Mouse (Mus musculus) heart, embryonic 16.5 days (tissue): ENCODE measurements around the gene March5. TPM values are rescaled to one million over a fixed set of nuclear protein-coding genes. Genes with fewer than 3 reads are reported as not detected.

Experiments used
- ATAC-seq: fragments of 200-750 bp; cut with Nextera tagmentation; replicated peaks from 2 replicates; pipeline ENCODE4 v1.8.0; 2017; ENCODE audit warnings: moderate number of reproducible peaks; ENCODE audit not compliant: insufficient read depth, low FRiP score; ENCODE audit errors: extremely low read depth
- H3K27ac ChIP-seq: fragments of 300-500 bp; sonication (generic); 2 replicates; pipeline ENCODE4 v1.5.1; 2014; ENCODE audit warnings: mild to moderate bottlenecking, low read length, control low read depth, moderate library complexity
- H3K27me3 ChIP-seq: fragments of 300-500 bp; sonication (generic); 2 replicates; pipeline ENCODE4 v1.6.1; 2014; ENCODE audit warnings: low read length, mixed read lengths; ENCODE audit not compliant: control insufficient read depth, insufficient read depth
- H3K36me3 ChIP-seq: fragments of 300-500 bp; sonication (generic); 2 replicates; pipeline ENCODE4 v1.6.1; 2014; ENCODE audit not compliant: control insufficient read depth, insufficient read depth
- H3K4me1 ChIP-seq: fragments of 300-500 bp; sonication (generic); 2 replicates; pipeline ENCODE4 v1.6.1; 2014; ENCODE audit warnings: low read length, mixed read lengths; ENCODE audit not compliant: control insufficient read depth, insufficient read depth
- H3K4me2 ChIP-seq: fragments of 300-500 bp; sonication (generic); 2 replicates; pipeline ENCODE4 v1.6.1; 2014; ENCODE audit warnings: low read depth, mild to moderate bottlenecking, control low read depth, low read length
- H3K4me3 ChIP-seq: fragments of 300-500 bp; sonication (generic); 2 replicates; pipeline ENCODE4 v1.5.1; 2014; ENCODE audit warnings: mild to moderate bottlenecking, control low read depth, low read length
- H3K9ac ChIP-seq: fragments of 300-500 bp; sonication (generic); 2 replicates; pipeline ENCODE4 v1.6.1; 2014; ENCODE audit warnings: low read length, control low read depth
- H3K9me3 ChIP-seq: fragments of 300-500 bp; sonication (generic); replicated peaks from 2 replicates; pipeline ENCODE4 v1.6.1; 2016; ENCODE audit warnings: low read length; ENCODE audit not compliant: control insufficient read depth
- WGBS: fragments of 180-500 bp; shearing (Covaris S2); extraction: QIAGEN DNeasy Blood & Tissue Kit; methylation state at CpG from one replicate; pipeline ENCODE4 v1.1.7; 2014; 5-methylcytosine and 5-hydroxymethylcytosine counted together
- polyA plus RNA-seq: library from polyadenylated mRNA; unstranded; fragments of >200 nt; fragmentation: Nextera tagmentation; extraction: Ambion mirVana; gene quantifications from 2 replicates; pipeline ENCODE4 v1.2.1, GENCODE M21; 2015

Gene March5
- polyA plus RNA-seq, 1 experiment from 2014 or later: 77.0 TPM

- Histone ChIP-seq H3K27me3 (no peaks in the 10 kb centered on the region), H3K4me1 (no peaks in the 10 kb centered on the region), H3K4me3 (no peak overlapping the region), H3K36me3 (no peaks in the 10 kb centered on the region), H3K4me2 (no peak overlapping the region), H3K9me3 (peaks cover 2% of the 10 kb centered on the region; the same call in 1 of the 2 replicates), H3K9ac (no peak overlapping the region), H3K27ac (no peak overlapping the region)
- ATAC-seq: no peak
- 28% methylated on average over 3 of the region's 3 CpGs for WGBS
These were observed 39.5 kb downstream of the March5 start for GRCm38 (mm10) chr19:37246859-37247258.

DNA sequence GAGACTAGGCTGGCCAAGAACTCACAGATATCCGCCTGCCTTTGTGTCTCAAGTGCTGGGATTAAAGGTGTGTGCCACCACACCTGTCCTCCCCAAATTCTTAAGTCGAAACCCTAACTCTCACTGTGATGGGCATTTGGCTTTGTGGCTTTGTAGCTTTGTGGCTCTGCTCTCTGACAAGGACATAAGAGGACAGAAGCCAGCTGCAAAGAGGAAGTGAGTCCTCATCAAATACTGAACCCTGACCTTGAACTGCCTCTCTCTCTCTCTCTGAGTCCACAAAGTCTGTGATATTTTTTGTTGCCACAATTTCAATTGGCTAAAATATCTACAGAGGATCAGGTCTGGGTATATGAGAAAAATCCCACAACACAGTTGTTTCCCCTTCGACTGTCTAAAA, 40.9 kb downstream of the March5 start:
- H3K4me3 ChIP-seq: no peak overlapping the region
- H3K9me3 ChIP-seq: peaks cover 2% of the 10 kb centered on the region; the same call in 1 of the 2 replicates
- H3K27ac ChIP-seq: no peak overlapping the region
- WGBS: 64% methylated on average over 3 of the region's 3 CpGs
- no peaks in the 10 kb centered on the region for H3K4me1 ChIP-seq
- H3K4me2 ChIP-seq: no peak overlapping the region
- H3K27me3 ChIP-seq: no peaks in the 10 kb centered on the region
- H3K36me3 ChIP-seq: no peaks in the 10 kb centered on the region
- no peak overlapping the region for H3K9ac ChIP-seq
- ATAC-seq: no peak

- Histone ChIP-seq H3K27ac (no peak overlapping the region), H3K36me3 (no peaks in the 10 kb centered on the region), H3K4me3 (no peak overlapping the region), H3K4me1 (no peaks in the 10 kb centered on the region), H3K4me2 (no peak overlapping the region), H3K27me3 (no peaks in the 10 kb centered on the region), H3K9ac (no peak overlapping the region), H3K9me3 (no peaks in the 10 kb centered on the region)
- 64% methylated on average over 6 of the region's 6 CpGs for WGBS
- no peak for ATAC-seq
These were observed 44.8 kb downstream of the March5 start for GRCm38 (mm10) chr19:37252104-37252503.

DNA sequence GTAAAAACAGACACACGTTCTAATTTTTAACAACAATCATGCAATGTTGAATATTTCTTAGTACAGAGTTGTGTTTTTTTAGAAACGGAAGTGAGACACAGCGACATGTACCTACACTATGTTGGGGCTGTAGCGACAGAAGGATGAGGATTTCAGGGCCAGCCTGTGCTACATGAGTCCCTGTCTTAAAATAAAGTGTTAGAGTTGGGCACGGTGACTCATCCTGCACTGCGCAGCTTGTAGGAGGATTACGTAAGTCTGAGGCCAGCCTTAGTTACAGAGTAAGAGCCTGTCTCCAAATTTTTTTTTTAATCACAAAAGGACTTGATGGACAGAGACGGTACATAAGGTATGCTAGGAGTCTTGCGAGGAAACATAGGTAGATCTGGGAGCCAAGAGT, 48.0 kb downstream of the March5 start:
- H3K36me3 ChIP-seq: no peaks in the 10 kb centered on the region
- H3K4me1 ChIP-seq: no peaks in the 10 kb centered on the region
- 85% methylated on average over 9 of the region's 9 CpGs for WGBS
- H3K4me3 ChIP-seq: no peak overlapping the region
- H3K27ac ChIP-seq: no peak overlapping the region
- no peak overlapping the region for H3K4me2 ChIP-seq
- H3K9me3 ChIP-seq: no peaks in the 10 kb centered on the region
- no peaks in the 10 kb centered on the region for H3K27me3 ChIP-seq
- ATAC-seq: no peak
- H3K9ac ChIP-seq: no peak overlapping the region

DNA sequence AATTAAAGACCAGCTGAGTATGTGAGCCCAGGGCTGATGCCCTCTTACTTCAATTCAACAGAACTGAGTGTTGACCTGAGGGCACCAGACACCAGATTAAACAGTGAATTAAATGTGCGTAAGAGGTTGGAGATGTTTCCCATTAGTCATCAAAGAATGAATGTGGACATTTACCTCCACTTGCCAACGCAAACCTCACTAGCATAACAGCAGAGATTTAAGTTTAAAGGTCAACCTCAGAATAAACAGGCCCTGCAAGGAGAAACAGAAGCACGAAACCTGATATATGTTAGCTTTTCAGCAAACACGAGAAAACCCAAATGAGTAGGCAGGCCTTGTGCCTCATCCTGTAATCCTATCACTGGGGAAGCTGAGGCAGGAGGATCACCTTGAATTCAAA, 55.0 kb downstream of the March5 start:
- no peaks in the 10 kb centered on the region for H3K9me3 ChIP-seq
- no peaks in the 10 kb centered on the region for H3K36me3 ChIP-seq
- peaks cover 16% of the 10 kb centered on the region for H3K4me1 ChIP-seq
- no peak overlapping the region for H3K9ac ChIP-seq
- H3K4me3 ChIP-seq: no peak overlapping the region
- H3K4me2 ChIP-seq: no peak overlapping the region
- no peak overlapping the region for H3K27ac ChIP-seq
- H3K27me3 ChIP-seq: no peaks in the 10 kb centered on the region
- 68% methylated on average over 4 of the region's 4 CpGs for WGBS
- no peak for ATAC-seq

GRCm38 (mm10) chr19:37263566-37263942, 56.2 kb downstream of the March5 start:
- Histone ChIP-seq H3K9ac (no peak overlapping the region), H3K27me3 (no peaks in the 10 kb centered on the region), H3K9me3 (no peaks in the 10 kb centered on the region), H3K27ac (no peak overlapping the region), H3K4me2 (peak overlapping the region; percentile 43; the same call in 1 of the 2 replicates), H3K4me1 (peaks cover 16% of the 10 kb centered on the region), H3K4me3 (no peak overlapping the region), H3K36me3 (peaks cover 4% of the 10 kb centered on the region)
- ATAC-seq: no peak
- WGBS: 67% methylated on average over 8 of the region's 8 CpGs

DNA sequence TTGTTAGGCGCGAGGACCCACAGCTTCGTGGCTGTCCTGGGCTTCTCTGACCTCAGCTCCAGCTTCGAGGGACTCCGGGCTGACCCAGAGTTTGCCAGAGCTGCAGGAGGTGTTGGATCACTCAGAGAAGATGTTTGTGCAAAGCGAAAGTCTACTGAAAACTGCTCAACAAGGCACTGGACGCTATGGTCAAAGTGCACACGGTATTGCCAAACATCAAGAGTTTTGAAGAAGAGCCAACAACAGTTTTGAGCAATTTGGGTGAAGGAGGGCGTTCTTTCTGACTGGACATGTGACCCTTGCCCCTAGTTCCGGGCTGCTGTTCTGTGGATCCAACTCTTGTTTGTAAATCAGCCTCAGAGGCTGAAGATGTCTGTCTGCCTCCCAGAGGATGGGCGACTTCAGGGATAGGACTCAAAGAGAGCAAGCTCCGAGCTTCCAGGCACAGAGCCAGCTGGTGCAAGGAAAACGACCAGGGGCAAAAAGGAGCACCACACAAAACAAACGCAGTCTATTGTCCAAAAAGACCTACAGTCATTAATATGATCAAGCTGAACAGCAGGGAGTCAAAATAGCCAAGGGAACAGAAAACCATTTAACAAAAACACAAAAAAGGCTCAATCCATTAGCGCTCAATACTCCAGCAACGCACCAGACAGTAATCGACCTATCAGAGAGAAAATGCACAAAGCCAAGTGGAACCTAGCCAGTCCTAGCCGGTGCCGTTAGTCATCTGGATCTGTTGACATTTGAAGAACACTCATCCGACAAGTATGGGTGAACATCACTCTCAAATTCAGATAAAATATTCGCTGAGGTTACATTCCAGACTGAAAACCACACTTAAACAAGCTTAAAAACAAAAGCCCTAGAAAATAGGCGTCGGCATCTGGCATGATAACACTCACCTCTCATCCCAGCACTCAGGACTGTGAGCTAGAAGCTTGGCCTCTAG, 56.9 kb downstream of the March5 start:
- peak overlapping the region; percentile 7; the same call in 1 of the 2 replicates for H3K9ac ChIP-seq
- peaks cover 16% of the 10 kb centered on the region for H3K4me1 ChIP-seq
- H3K4me2 ChIP-seq: peak overlapping the region; percentile 43
- H3K36me3 ChIP-seq: peaks cover 11% of the 10 kb centered on the region
- WGBS: 48% methylated on average over 23 of the region's 23 CpGs
- ATAC-seq: peak; percentile 59; the same call in 1 of the 2 replicates
- H3K27me3 ChIP-seq: no peaks in the 10 kb centered on the region
- no peak overlapping the region for H3K4me3 ChIP-seq
- H3K9me3 ChIP-seq: no peaks in the 10 kb centered on the region
- 0 out of 2 replicates have a peak overlapping the region, but pooled peaks have one; percentile 32 for H3K27ac ChIP-seq

DNA sequence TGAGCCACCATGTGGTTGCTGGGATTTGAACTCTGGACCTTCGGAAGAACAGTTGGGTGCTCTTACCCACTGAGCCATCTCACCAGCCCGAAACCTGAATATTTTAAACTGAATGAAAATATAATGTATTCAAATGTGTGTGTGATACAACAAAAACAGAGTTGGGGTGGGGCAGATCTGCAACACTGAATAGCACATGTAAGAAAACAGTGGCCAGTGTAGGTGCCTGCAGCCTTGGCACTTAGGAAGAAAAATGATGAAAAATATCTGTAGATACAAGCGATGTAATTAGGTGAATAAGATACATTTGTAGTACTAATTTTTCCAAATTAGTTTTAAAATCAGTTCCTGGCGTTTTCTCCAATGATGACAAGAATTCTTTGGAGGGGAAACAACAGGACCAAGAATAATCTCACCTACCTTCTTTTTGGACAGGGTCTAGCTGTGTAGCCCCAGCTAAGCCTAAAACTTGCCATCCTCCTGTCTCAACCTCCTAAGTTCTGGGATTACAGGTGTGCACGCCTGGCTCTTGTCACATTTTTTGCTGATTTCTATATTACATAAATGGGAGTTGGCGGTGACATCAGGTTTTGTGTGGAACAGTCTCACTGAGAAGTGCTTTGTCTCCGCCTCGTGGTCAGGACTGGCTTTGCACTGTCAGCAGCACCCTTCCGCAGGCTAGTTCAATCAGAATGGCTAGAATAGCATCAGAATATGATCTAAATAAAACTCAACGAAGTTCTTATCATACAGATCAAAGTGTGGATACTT, 58.2 kb downstream of the March5 start:
- H3K36me3 ChIP-seq: peaks cover 19% of the 10 kb centered on the region
- H3K4me1 ChIP-seq: peaks cover 16% of the 10 kb centered on the region
- H3K4me3 ChIP-seq: no peak overlapping the region
- H3K9me3 ChIP-seq: no peaks in the 10 kb centered on the region
- ATAC-seq: peak; percentile 64; the same call in 1 of the 2 replicates
- H3K9ac ChIP-seq: no peak overlapping the region
- H3K4me2 ChIP-seq: no peak overlapping the region
- no peak overlapping the region for H3K27ac ChIP-seq
- 31% methylated on average over 10 of the region's 10 CpGs for WGBS
- no peaks in the 10 kb centered on the region for H3K27me3 ChIP-seq

DNA sequence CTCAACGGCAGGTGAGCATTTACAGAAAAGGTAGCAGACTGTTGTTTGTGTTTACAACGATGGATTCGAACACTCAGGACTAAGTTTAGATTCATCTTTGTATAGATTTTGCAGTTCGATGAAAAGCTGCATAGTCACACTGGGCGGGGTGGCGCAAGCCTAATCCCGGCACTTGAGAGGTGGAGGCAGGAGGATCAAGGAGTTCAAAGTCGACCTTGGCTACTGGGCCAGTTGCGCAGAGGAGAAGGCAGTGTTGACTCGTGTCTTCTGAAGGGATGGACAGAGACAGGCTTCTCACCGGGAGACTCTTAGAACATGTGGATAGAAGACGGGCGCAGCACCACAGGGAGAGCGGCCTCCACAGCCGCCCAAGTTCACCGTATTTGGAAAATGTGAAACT, 61.8 kb downstream of the March5 start:
- ATAC-seq: no peak
- peaks cover 10% of the 10 kb centered on the region for H3K4me1 ChIP-seq
- WGBS: 88% methylated on average over 16 of the region's 16 CpGs

More for the DNA sequence above, 61.8 kb downstream of the March5 start:
- Histone ChIP-seq H3K27ac (no peak overlapping the region), H3K9ac (no peak overlapping the region), H3K4me3 (no peak overlapping the region), H3K4me2 (no peak overlapping the region), H3K27me3 (no peaks in the 10 kb centered on the region), H3K9me3 (no peaks in the 10 kb centered on the region), H3K36me3 (peaks cover 24% of the 10 kb centered on the region)
